Mouse (Mus musculus): ENCODE results near the gene Actr3b. TPM values are rescaled to one million over a fixed set of nuclear protein-coding genes. Genes with fewer than 3 reads are reported as not detected.

The Actr3b gene
- polyA plus RNA-seq, 1 experiment from 2014 or later = 28.9 TPM

GRCm38 (mm10) chr5:25804569-25804968 is 44.8 kb downstream of the Actr3b start:
- Histone ChIP-seq H3K9me3 (ENCODE audit: control insufficient read depth, low read length) (no peaks in the 10 kb centered on the region), H3K4me2 (ENCODE audit: low read length) (no peak overlapping the region), H3K4me3 (replicated peaks; ENCODE audit: low read depth, low read length) (no peak overlapping the region), H3K27ac (replicated peaks; ENCODE audit: low read depth, low read length) (no peak overlapping the region), H3K27me3 (ENCODE audit: control insufficient read depth, insufficient read depth, low read length) (no peaks in the 10 kb centered on the region), H3K4me1 (ENCODE audit: control insufficient read depth, insufficient read depth, low read length) (no peaks in the 10 kb centered on the region), H3K36me3 (ENCODE audit: control insufficient read depth, insufficient read depth, low read length) (no peaks in the 10 kb centered on the region), H3K9ac (replicated peaks; ENCODE audit: low read length) (no peak overlapping the region)
- no peak for ATAC-seq (ENCODE audit: low FRiP score, low TSS enrichment)
- DNase-seq = no peak
- WGBS = 80% methylated on average over 5 of the region's 5 CpGs

DNA sequence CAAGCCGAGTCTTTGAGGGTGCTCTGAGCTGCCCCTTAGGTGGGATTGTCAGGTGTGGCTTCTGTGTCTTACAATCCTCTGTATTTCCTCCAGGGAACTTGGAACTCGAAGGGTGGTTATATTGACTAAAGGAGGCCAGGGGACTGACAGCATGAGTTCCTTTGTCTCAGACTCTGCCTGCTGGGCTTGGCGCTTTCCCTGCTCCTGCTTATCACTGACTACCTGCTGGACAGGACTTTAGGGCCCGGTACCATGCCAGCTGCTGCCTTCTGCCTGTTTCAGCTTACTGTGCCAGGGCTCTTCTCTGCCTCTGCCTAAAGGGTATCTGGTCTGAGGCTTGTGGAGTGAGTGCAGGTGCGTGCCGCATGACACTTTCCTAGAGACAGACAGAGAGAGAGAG is 53.1 kb downstream of the Actr3b start:
- WGBS = 50% methylated on average over 6 of the region's 6 CpGs
- H3K9me3 ChIP-seq (ENCODE audit: control insufficient read depth, low read length) = no peaks in the 10 kb centered on the region
- no peak overlapping the region for H3K27ac ChIP-seq (replicated peaks; ENCODE audit: low read depth, low read length)
- no peaks in the 10 kb centered on the region for H3K36me3 ChIP-seq (ENCODE audit: control insufficient read depth, insufficient read depth, low read length)
- ATAC-seq (ENCODE audit: low FRiP score, low TSS enrichment) (no peak), DNase-seq (no peak)
- H3K4me3 ChIP-seq (replicated peaks; ENCODE audit: low read depth, low read length) = no peak overlapping the region
- H3K4me1 ChIP-seq (ENCODE audit: control insufficient read depth, insufficient read depth, low read length) = no peaks in the 10 kb centered on the region
- H3K4me2 ChIP-seq (ENCODE audit: low read length) = no peak overlapping the region
- no peaks in the 10 kb centered on the region for H3K27me3 ChIP-seq (ENCODE audit: control insufficient read depth, insufficient read depth, low read length)
- no peak overlapping the region for H3K9ac ChIP-seq (replicated peaks; ENCODE audit: low read length)

GRCm38 (mm10) chr5:25829308-25830094 is 69.7 kb downstream of the Actr3b start:
- Histone ChIP-seq H3K4me1 (ENCODE audit: control insufficient read depth, insufficient read depth, low read length) (no peaks in the 10 kb centered on the region), H3K27ac (replicated peaks; ENCODE audit: low read depth, low read length) (no peak overlapping the region), H3K4me3 (replicated peaks; ENCODE audit: low read depth, low read length) (no peak overlapping the region), H3K4me2 (ENCODE audit: low read length) (no peak overlapping the region), H3K9me3 (ENCODE audit: control insufficient read depth, low read length) (no peaks in the 10 kb centered on the region), H3K36me3 (ENCODE audit: control insufficient read depth, insufficient read depth, low read length) (no peaks in the 10 kb centered on the region), H3K27me3 (ENCODE audit: control insufficient read depth, insufficient read depth, low read length) (no peaks in the 10 kb centered on the region), H3K9ac (replicated peaks; ENCODE audit: low read length) (no peak overlapping the region)
- 80% methylated on average over 16 of the region's 16 CpGs for WGBS
- ATAC-seq (ENCODE audit: low FRiP score, low TSS enrichment) (no peak), DNase-seq (peak; percentile 12)

- WGBS = 83% methylated on average over 3 of the region's 3 CpGs
- ATAC-seq (ENCODE audit: low FRiP score, low TSS enrichment) = no peak
- no peaks in the 10 kb centered on the region for H3K27me3 ChIP-seq (ENCODE audit: control insufficient read depth, insufficient read depth, low read length)
Measured at GRCm38 (mm10) chr5:25830802-25831201, 71.0 kb downstream of the Actr3b start.

GRCm38 (mm10) chr5:25831624-25832023 is 71.8 kb downstream of the Actr3b start:
- ATAC-seq (ENCODE audit: low FRiP score, low TSS enrichment) (peak; percentile 64; the same call in 1 of the 2 replicates), DNase-seq (peak; percentile 85)
- Histone ChIP-seq H3K9me3 (ENCODE audit: control insufficient read depth, low read length) (no peaks in the 10 kb centered on the region), H3K27me3 (ENCODE audit: control insufficient read depth, insufficient read depth, low read length) (no peaks in the 10 kb centered on the region), H3K27ac (replicated peaks; ENCODE audit: low read depth, low read length) (no peak overlapping the region), H3K36me3 (ENCODE audit: control insufficient read depth, insufficient read depth, low read length) (no peaks in the 10 kb centered on the region), H3K4me2 (ENCODE audit: low read length) (no peak overlapping the region), H3K4me3 (replicated peaks; ENCODE audit: low read depth, low read length) (no peak overlapping the region), H3K4me1 (ENCODE audit: control insufficient read depth, insufficient read depth, low read length) (no peaks in the 10 kb centered on the region), H3K9ac (replicated peaks; ENCODE audit: low read length) (no peak overlapping the region)
- 77% methylated on average over 5 of the region's 5 CpGs for WGBS

More at GRCm38 (mm10) chr5:25830802-25831201, 71.0 kb downstream of the Actr3b start:
- H3K9ac ChIP-seq (replicated peaks; ENCODE audit: low read length) = no peak overlapping the region
- H3K36me3 ChIP-seq (ENCODE audit: control insufficient read depth, insufficient read depth, low read length) = no peaks in the 10 kb centered on the region
- no peak for DNase-seq
- H3K4me3 ChIP-seq (replicated peaks; ENCODE audit: low read depth, low read length) = no peak overlapping the region
- no peak overlapping the region for H3K4me2 ChIP-seq (ENCODE audit: low read length)
- no peak overlapping the region for H3K27ac ChIP-seq (replicated peaks; ENCODE audit: low read depth, low read length)
- no peaks in the 10 kb centered on the region for H3K4me1 ChIP-seq (ENCODE audit: control insufficient read depth, insufficient read depth, low read length)
- H3K9me3 ChIP-seq (ENCODE audit: control insufficient read depth, low read length) = no peaks in the 10 kb centered on the region

DNA sequence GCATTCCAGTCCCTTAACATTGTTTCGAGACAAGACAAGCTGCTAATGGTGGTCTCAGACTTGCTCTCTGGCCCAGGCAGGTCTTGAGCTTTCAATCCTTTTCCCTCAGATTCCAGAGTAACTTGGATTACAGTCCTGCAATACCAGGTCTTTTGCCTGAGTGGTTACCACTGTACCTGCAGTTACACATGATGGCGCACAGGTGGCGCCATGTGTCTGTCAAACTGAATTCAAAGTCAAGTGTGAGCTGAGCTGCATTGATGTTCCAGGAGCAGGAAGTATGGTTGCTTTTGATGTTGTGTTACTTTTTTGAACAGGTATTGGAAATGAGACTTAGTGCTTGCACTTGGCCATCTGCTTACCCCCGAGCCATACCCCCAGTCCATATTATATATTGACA is 79.6 kb downstream of the Actr3b start:
- H3K4me1 ChIP-seq (ENCODE audit: control insufficient read depth, insufficient read depth, low read length) = no peaks in the 10 kb centered on the region
- no peaks in the 10 kb centered on the region for H3K27me3 ChIP-seq (ENCODE audit: control insufficient read depth, insufficient read depth, low read length)
- H3K4me3 ChIP-seq (replicated peaks; ENCODE audit: low read depth, low read length) = no peak overlapping the region
- 28% methylated on average over 4 of the region's 4 CpGs for WGBS
- no peak overlapping the region for H3K4me2 ChIP-seq (ENCODE audit: low read length)
- no peaks in the 10 kb centered on the region for H3K9me3 ChIP-seq (ENCODE audit: control insufficient read depth, low read length)
- ATAC-seq (ENCODE audit: low FRiP score, low TSS enrichment) = peak; percentile 37; the same call in 1 of the 2 replicates
- no peak overlapping the region for H3K27ac ChIP-seq (replicated peaks; ENCODE audit: low read depth, low read length)
- H3K36me3 ChIP-seq (ENCODE audit: control insufficient read depth, insufficient read depth, low read length) = no peaks in the 10 kb centered on the region
- DNase-seq = peak; percentile 84
- no peak overlapping the region for H3K9ac ChIP-seq (replicated peaks; ENCODE audit: low read length)

DNA sequence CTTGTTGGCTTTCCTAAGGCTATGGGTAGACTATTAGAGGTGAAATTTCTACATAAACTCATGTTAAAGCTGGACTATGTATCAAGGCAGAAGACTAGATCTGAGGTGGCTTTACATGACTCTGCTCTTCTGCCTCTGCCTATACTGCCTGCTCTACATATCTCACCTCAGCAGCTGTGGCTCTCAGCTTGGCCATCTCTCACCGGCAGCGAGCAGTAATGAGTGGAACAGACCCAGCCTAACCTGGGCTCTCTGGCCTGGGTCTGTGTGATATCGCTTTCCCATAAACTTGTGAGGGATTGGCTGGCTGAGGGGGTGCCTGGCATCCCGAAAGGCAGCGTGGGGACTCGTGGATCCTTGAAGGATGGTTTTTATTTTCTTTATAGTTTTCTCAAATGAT is 86.8 kb downstream of the Actr3b start:
- DNase-seq (no peak), ATAC-seq (ENCODE audit: low FRiP score, low TSS enrichment) (no peak)
- WGBS = 89% methylated on average over 6 of the region's 6 CpGs
- H3K4me2 ChIP-seq (ENCODE audit: low read length) = no peak overlapping the region
- no peak overlapping the region for H3K4me3 ChIP-seq (replicated peaks; ENCODE audit: low read depth, low read length)
- no peak overlapping the region for H3K27ac ChIP-seq (replicated peaks; ENCODE audit: low read depth, low read length)
- H3K9me3 ChIP-seq (ENCODE audit: control insufficient read depth, low read length) = no peaks in the 10 kb centered on the region
- no peaks in the 10 kb centered on the region for H3K36me3 ChIP-seq (ENCODE audit: control insufficient read depth, insufficient read depth, low read length)
- no peaks in the 10 kb centered on the region for H3K4me1 ChIP-seq (ENCODE audit: control insufficient read depth, insufficient read depth, low read length)
- H3K9ac ChIP-seq (replicated peaks; ENCODE audit: low read length) = no peak overlapping the region
- no peaks in the 10 kb centered on the region for H3K27me3 ChIP-seq (ENCODE audit: control insufficient read depth, insufficient read depth, low read length)

GRCm38 (mm10) chr5:25847154-25847553 is 87.4 kb downstream of the Actr3b start:
- Histone ChIP-seq H3K36me3 (ENCODE audit: control insufficient read depth, insufficient read depth, low read length) (no peaks in the 10 kb centered on the region), H3K4me3 (replicated peaks; ENCODE audit: low read depth, low read length) (no peak overlapping the region), H3K4me2 (ENCODE audit: low read length) (no peak overlapping the region), H3K9ac (replicated peaks; ENCODE audit: low read length) (no peak overlapping the region), H3K9me3 (ENCODE audit: control insufficient read depth, low read length) (no peaks in the 10 kb centered on the region), H3K27me3 (ENCODE audit: control insufficient read depth, insufficient read depth, low read length) (no peaks in the 10 kb centered on the region), H3K4me1 (ENCODE audit: control insufficient read depth, insufficient read depth, low read length) (no peaks in the 10 kb centered on the region), H3K27ac (replicated peaks; ENCODE audit: low read depth, low read length) (no peak overlapping the region)
- ATAC-seq (ENCODE audit: low FRiP score, low TSS enrichment) (no peak), DNase-seq (no peak)
- WGBS = 89% methylated on average over 7 of the region's 7 CpGs

- H3K27ac ChIP-seq (replicated peaks; ENCODE audit: low read depth, low read length) = no peak overlapping the region
- no peaks in the 10 kb centered on the region for H3K4me1 ChIP-seq (ENCODE audit: control insufficient read depth, insufficient read depth, low read length)
- H3K9me3 ChIP-seq (ENCODE audit: control insufficient read depth, low read length) = no peaks in the 10 kb centered on the region
- H3K4me2 ChIP-seq (ENCODE audit: low read length) = no peak overlapping the region
- 49% methylated on average over 9 of the region's 9 CpGs for WGBS
- H3K9ac ChIP-seq (replicated peaks; ENCODE audit: low read length) = no peak overlapping the region
- no peaks in the 10 kb centered on the region for H3K27me3 ChIP-seq (ENCODE audit: control insufficient read depth, insufficient read depth, low read length)
- ATAC-seq (ENCODE audit: low FRiP score, low TSS enrichment) (0 out of 2 replicates have a peak, but pooled peaks have one; percentile 43), DNase-seq (peak; percentile 79)
- no peak overlapping the region for H3K4me3 ChIP-seq (replicated peaks; ENCODE audit: low read depth, low read length)
- H3K36me3 ChIP-seq (ENCODE audit: control insufficient read depth, insufficient read depth, low read length) = no peaks in the 10 kb centered on the region
Measured at GRCm38 (mm10) chr5:25848058-25848457, 88.3 kb downstream of the Actr3b start.
